Comparison of ENCODE assay signal across 11 mouse cellular contexts in the genomic region with DNA sequence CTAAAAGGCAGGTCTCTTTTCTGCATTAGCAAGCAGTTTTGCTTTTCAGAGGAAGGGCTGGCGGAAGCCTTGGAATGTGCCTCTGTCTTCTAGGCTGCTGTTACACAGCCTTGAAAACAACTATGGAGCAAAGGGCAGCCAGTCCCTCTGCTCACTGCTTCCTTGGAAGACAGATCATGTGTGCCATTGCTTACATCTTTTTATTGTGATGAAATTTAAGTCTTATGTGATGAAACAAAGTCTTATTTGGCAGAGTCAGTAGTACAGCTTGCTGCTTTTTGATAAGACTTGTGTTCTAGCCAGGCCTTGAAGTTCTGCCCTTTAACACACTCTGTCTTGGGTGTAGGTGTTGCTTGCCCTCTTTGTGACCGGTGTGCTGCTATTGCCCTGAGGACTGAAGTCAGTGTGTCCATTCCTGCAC. TPM values are rescaled to one million over a fixed set of nuclear protein-coding genes. Genes with fewer than 3 reads are reported as not detected.
DNase-seq lines count a peak whose midpoint lies in the region; ATAC-seq and TF ChIP-seq lines count a peak whose summit lies in the region.
"Had no signal": no experiment of that assay in that cellular context is flagged by ENCODE, and none has a peak within 500 bp of the region (broad histone marks: within the 10 kb centered on the region; RNA-seq: fewer than 3 reads in every experiment).

No protein-coding gene starts in this region.

- peaks cover 30% of the 10 kb centered on the region for H3K4me1 ChIP-seq in heart, embryonic 15.5 days (replicated peaks)
- peaks cover 14% of the 10 kb centered on the region; the same call in 1 of the 2 replicates for H3K4me1 ChIP-seq in intestine, embryonic 16.5 days (ENCODE audit: control insufficient read depth, insufficient read depth, low read length)
- peaks cover 3% of the 10 kb centered on the region for H3K4me1 ChIP-seq in lung, embryonic 14.5 days (ENCODE audit: insufficient read depth)
- peaks cover 5% of the 10 kb centered on the region for H3K4me1 ChIP-seq in cerebellum, adult 2 months (ENCODE audit: control insufficient read depth, insufficient read depth, low read length)

- H3K4me3 ChIP-seq in heart, embryonic 15.5 days: no peak overlapping the region
- H3K4me3 ChIP-seq in intestine, embryonic 16.5 days (ENCODE audit: low read length): no peak overlapping the region
- H3K4me3 ChIP-seq in lung, embryonic 14.5 days (ENCODE audit: low read depth, low read length): no peak overlapping the region
- no peak overlapping the region for H3K4me3 ChIP-seq in cerebellum, adult 2 months (replicated peaks; ENCODE audit: insufficient read depth, low read depth, low read length)

- TF ChIP-seq CTCF in lung, embryonic 14.5 days (IDR thresholded peaks at IDR 0.05; ENCODE audit: low read depth): no peak
- TF ChIP-seq CTCF in cerebellum, adult 2 months (IDR thresholded peaks at IDR 0.05; ENCODE audit: borderline replicate concordance, insufficient read depth, low read depth, low read length): no peak

- no peaks in the 10 kb centered on the region for H3K9me3 ChIP-seq in heart, embryonic 15.5 days (replicated peaks)
- no peaks in the 10 kb centered on the region for H3K9me3 ChIP-seq in intestine, embryonic 16.5 days (ENCODE audit: control insufficient read depth, low read length)
- H3K9me3 ChIP-seq in lung, embryonic 14.5 days (ENCODE audit: low read depth, low read length): no peaks in the 10 kb centered on the region

- no peak for DNase-seq in heart, adult 8-10 months (ENCODE audit: low spot score)
- peak; percentile 24 for DNase-seq in NIH3T3 (ENCODE audit: low read depth)
- peak; percentile 76 for DNase-seq in lung, embryonic 14.5 days
- no peak for DNase-seq in cerebellum, adult 2 months
- DNase-seq: cerebellum, postnatal 14 days; right cerebral cortex, postnatal 14 days; thymus, postnatal 14 days had no signal

- H3K27ac ChIP-seq in heart, embryonic 15.5 days: peak overlapping the region; percentile 43; the same call in 1 of the 2 replicates
- peak overlapping the region; percentile 33 for H3K27ac ChIP-seq in intestine, embryonic 16.5 days (ENCODE audit: low read length)
- H3K27ac ChIP-seq in lung, embryonic 14.5 days (ENCODE audit: low read depth): 0 out of 2 replicates have a peak overlapping the region, but pooled peaks have one; percentile 10
- H3K27ac ChIP-seq in cerebellum, adult 2 months (ENCODE audit: insufficient read depth, low read length): no peak overlapping the region

- no peak for ATAC-seq in heart, embryonic 15.5 days (replicated peaks; ENCODE audit: insufficient number of reproducible peaks, insufficient read depth, low FRiP score, low read depth)
- peak; percentile 72 for ATAC-seq in intestine, embryonic 16.5 days
- ATAC-seq in lung, embryonic 14.5 days (ENCODE audit: insufficient read depth): peak; percentile 66; the same call in 1 of the 2 replicates
- no peak for ATAC-seq in activated CD4-positive, CD25-positive, alpha-beta regulatory T cell, adult 4 months
- ATAC-seq in frontal cortex, adult (ENCODE audit: low TSS enrichment): no peak

- no peaks in the 10 kb centered on the region for H3K27me3 ChIP-seq in heart, embryonic 15.5 days
- H3K27me3 ChIP-seq in intestine, embryonic 16.5 days (replicated peaks; ENCODE audit: control insufficient read depth, insufficient read depth, low read length): no peaks in the 10 kb centered on the region
- no peaks in the 10 kb centered on the region for H3K27me3 ChIP-seq in lung, embryonic 14.5 days (ENCODE audit: insufficient read depth, low read length)
- no peaks in the 10 kb centered on the region for H3K27me3 ChIP-seq in cerebellum, adult 2 months (ENCODE audit: control insufficient read depth, insufficient read depth, low read length)

- 63% methylated on average over 2 of the region's 2 CpGs for WGBS in heart, embryonic 15.5 days
- 70% methylated on average over 2 of the region's 2 CpGs for WGBS in intestine, embryonic 16.5 days
- WGBS in lung, embryonic 14.5 days: 60% methylated on average over 2 of the region's 2 CpGs
- WGBS in cerebellum, adult 2 months: 81% methylated on average over 2 of the region's 2 CpGs

- TF ChIP-seq POLR2A in cerebellum, adult 2 months (IDR thresholded peaks at IDR 0.05; ENCODE audit: borderline replicate concordance, insufficient read depth, low read length): no peak

- H3K4me2 ChIP-seq in heart, embryonic 15.5 days: no peak overlapping the region
- H3K4me2 ChIP-seq in intestine, embryonic 16.5 days (ENCODE audit: low read depth, low read length): no peak overlapping the region
- no peak overlapping the region for H3K4me2 ChIP-seq in lung, embryonic 14.5 days

- 0 out of 2 replicates have a peak, but pooled peaks cover 8% of the 10 kb centered on the region for H3K36me3 ChIP-seq in heart, embryonic 15.5 days
- H3K36me3 ChIP-seq in intestine, embryonic 16.5 days (ENCODE audit: control insufficient read depth, insufficient read depth, low read length): no peaks in the 10 kb centered on the region
- peaks cover 7% of the 10 kb centered on the region for H3K36me3 ChIP-seq in lung, embryonic 14.5 days (ENCODE audit: insufficient read depth)

- no peak overlapping the region for H3K9ac ChIP-seq in heart, embryonic 15.5 days
- no peak overlapping the region for H3K9ac ChIP-seq in intestine, embryonic 16.5 days (ENCODE audit: low read depth, low read length)
- H3K9ac ChIP-seq in lung, embryonic 14.5 days: no peak overlapping the region

RNA-seq across cellular contexts. Expression of a gene that starts 6.8 kb away (rescaled TPM):
- polyA plus RNA-seq in heart, embryonic 15.5 days (2015; fragmentation: Nextera tagmentation; extraction: Ambion mirVana): 14.2 and 17.4 TPM in 2 replicates
- 10 to 100 TPM; 16.1 to 21.6 (median 17.0) TPM for total RNA-seq in heart, adult 8-10 months (2022)
- polyA plus RNA-seq in intestine, embryonic 16.5 days (2015; fragmentation: Nextera tagmentation; extraction: Ambion mirVana): 8.8 and 9.4 TPM in 2 replicates
- 20.6 and 25.2 TPM in 2 replicates for polyA plus RNA-seq in lung, embryonic 14.5 days (2014; fragmentation: Nextera tagmentation; extraction: Ambion mirVana)
- polyA plus RNA-seq in activated CD4-positive, CD25-positive, alpha-beta regulatory T cell, adult 4 months (2017; shearing (Covaris generic)): 1 to 10 TPM; 5.7 to 7.5 TPM
- 12.5 and 12.8 TPM in 2 replicates for polyA plus RNA-seq in cerebellum, adult 2 months (2012; rRNA removed)

RNA-seq across cellular contexts. Expression of a gene that starts 59.6 kb away (rescaled TPM):
- polyA plus RNA-seq in heart, embryonic 15.5 days (2015; fragmentation: Nextera tagmentation; extraction: Ambion mirVana): 73.9 and 77.6 TPM in 2 replicates
- 10 to 100 TPM; 20.3 to 25.2 (median 22.8) TPM for total RNA-seq in heart, adult 8-10 months (2022)
- polyA plus RNA-seq in intestine, embryonic 16.5 days (2015; fragmentation: Nextera tagmentation; extraction: Ambion mirVana): 89.3 and 95.9 TPM in 2 replicates
- 110 and 113 TPM in 2 replicates for polyA plus RNA-seq in lung, embryonic 14.5 days (2014; fragmentation: Nextera tagmentation; extraction: Ambion mirVana)
- polyA plus RNA-seq in activated CD4-positive, CD25-positive, alpha-beta regulatory T cell, adult 4 months (2017; shearing (Covaris generic)): 100 to 1,000 TPM; 109 to 115 TPM
- polyA plus RNA-seq in cerebellum, adult 2 months (2012; rRNA removed): 21.9 and 24.8 TPM in 2 replicates

Comparison
In these comparisons a context has a peak if more than half of its experiments do, and no peak if none do; other contexts are left out.
1. ATAC-seq: peak in intestine, embryonic 16.5 days (single experiment) and lung, embryonic 14.5 days (single experiment); none in heart, embryonic 15.5 days (single experiment), activated CD4-positive, CD25-positive, alpha-beta regulatory T cell, adult 4 months (single experiment) and frontal cortex, adult (single experiment).
2. DNase-seq: peak in NIH3T3 (single experiment) and lung, embryonic 14.5 days (single experiment); none in heart, adult 8-10 months (single experiment) and cerebellum, adult 2 months (0 of 2).